Mouse (Mus musculus): Measurements from ENCODE around the gene Mex3d.

- TF ChIP-seq POLR2A (IDR thresholded peaks at IDR 0.05; ENCODE audit: insufficient read depth, low read depth, low read length) (no peak), CTCF (IDR thresholded peaks at IDR 0.05; ENCODE audit: insufficient read depth, low read depth, low read length) (no peak)
Measured at GRCm38 (mm10) chr10:80436276-80436675, 48.8 kb upstream of the Mex3d start.

Data from olfactory bulb, adult 2 months (tissue).